Mouse (Mus musculus) stomach, embryonic 15.5 days (tissue): ENCODE results near the gene Tmem150b. TPM values are rescaled to one million over a fixed set of nuclear protein-coding genes. Genes with fewer than 3 reads are reported as not detected.

Experiments used
- ATAC-seq: fragments of 200-750 bp; cut with Nextera tagmentation; 2 replicates; pipeline ENCODE4 v1.8.0; 2017; ENCODE audit warnings: low read depth, moderate number of reproducible peaks, moderate TSS enrichment; ENCODE audit not compliant: insufficient read depth, low FRiP score
- H3K27ac ChIP-seq: fragments of 300-500 bp; sonication (generic); 2 replicates; pipeline ENCODE4 v1.5.1; 2015; ENCODE audit warnings: mild to moderate bottlenecking, inconsistent platforms
- H3K27me3 ChIP-seq: fragments of 300-500 bp; sonication (generic); replicated peaks from 2 replicates; pipeline ENCODE4 v1.6.1; 2015; ENCODE audit warnings: inconsistent platforms
- H3K36me3 ChIP-seq: fragments of 300-500 bp; sonication (generic); 2 replicates; pipeline ENCODE4 v1.6.1; 2015; ENCODE audit warnings: inconsistent platforms
- H3K4me1 ChIP-seq: fragments of 300-500 bp; sonication (generic); 2 replicates; pipeline ENCODE4 v1.6.1; 2015; ENCODE audit warnings: inconsistent platforms
- H3K4me2 ChIP-seq: fragments of 300-500 bp; sonication (generic); 2 replicates; pipeline ENCODE4 v1.6.1; 2015; ENCODE audit warnings: mild to moderate bottlenecking, inconsistent platforms
- H3K4me3 ChIP-seq: fragments of 300-500 bp; sonication (generic); replicated peaks from 2 replicates; pipeline ENCODE4 v1.5.1; 2015; ENCODE audit warnings: inconsistent platforms
- H3K9ac ChIP-seq: fragments of 300-500 bp; sonication (generic); 2 replicates; pipeline ENCODE4 v1.6.1; 2015; ENCODE audit warnings: inconsistent platforms
- H3K9me3 ChIP-seq: fragments of 300-500 bp; sonication (generic); 2 replicates; pipeline ENCODE4 v1.6.1; 2016; ENCODE audit warnings: inconsistent platforms
- WGBS: fragments of 180-500 bp; shearing (Covaris S2); methylation state at CpG from one replicate; pipeline ENCODE4 v1.1.7; 2015; 5-methylcytosine and 5-hydroxymethylcytosine counted together
- polyA plus RNA-seq: library from polyadenylated mRNA; unstranded; fragments of >200 nt; fragmentation: Nextera tagmentation; extraction: Ambion mirVana; gene quantifications from 2 replicates; pipeline ENCODE4 v1.2.1, GENCODE M21; 2015

The Tmem150b gene
- polyA plus RNA-seq, 1 experiment from 2014 or later, result 0.85 TPM

- Histone ChIP-seq H3K27ac (no peak overlapping the region), H3K4me1 (peaks cover 23% of the 10 kb centered on the region), H3K4me2 (no peak overlapping the region), H3K36me3 (peaks cover 14% of the 10 kb centered on the region), H3K9ac (no peak overlapping the region), H3K9me3 (no peaks in the 10 kb centered on the region), H3K4me3 (no peak overlapping the region), H3K27me3 (no peaks in the 10 kb centered on the region)
- ATAC-seq, result no peak
- WGBS, result 90% methylated on average over 6 of the region's 6 CpGs
Observed at GRCm38 (mm10) chr7:4744886-4745285, 19.8 kb upstream of the Tmem150b start.

GRCm38 (mm10) chr7:4743354-4743753, 18.3 kb upstream of the Tmem150b start:
- Histone ChIP-seq H3K36me3 (peaks cover 14% of the 10 kb centered on the region), H3K4me1 (peaks cover 29% of the 10 kb centered on the region), H3K4me2 (peak overlapping the region; percentile 17; the same call in 1 of the 2 replicates), H3K27ac (no peak overlapping the region), H3K4me3 (no peak overlapping the region), H3K9ac (no peak overlapping the region), H3K9me3 (no peaks in the 10 kb centered on the region), H3K27me3 (no peaks in the 10 kb centered on the region)
- 48% methylated on average over 2 of the region's 2 CpGs for WGBS
- ATAC-seq, result no peak

- H3K27me3 ChIP-seq, result no peaks in the 10 kb centered on the region
- 67% methylated on average over 6 of the region's 6 CpGs for WGBS
- no peak overlapping the region for H3K9ac ChIP-seq
- no peak overlapping the region for H3K4me3 ChIP-seq
- peaks cover 14% of the 10 kb centered on the region for H3K36me3 ChIP-seq
- no peak for ATAC-seq
- peak overlapping the region; percentile 17; the same call in 1 of the 2 replicates for H3K4me2 ChIP-seq
- no peaks in the 10 kb centered on the region for H3K9me3 ChIP-seq
- H3K4me1 ChIP-seq, result peaks cover 29% of the 10 kb centered on the region
- H3K27ac ChIP-seq, result no peak overlapping the region
Observed at GRCm38 (mm10) chr7:4742482-4742819, 17.4 kb upstream of the Tmem150b start.

- Histone ChIP-seq H3K4me2 (peak overlapping the region; percentile 77), H3K36me3 (peaks cover 11% of the 10 kb centered on the region), H3K9ac (no peak overlapping the region), H3K27ac (peak overlapping the region; percentile 87; the same call in 1 of the 2 replicates), H3K9me3 (no peaks in the 10 kb centered on the region), H3K27me3 (no peaks in the 10 kb centered on the region), H3K4me3 (peak overlapping the region; percentile 75), H3K4me1 (peaks cover 29% of the 10 kb centered on the region)
- WGBS, result 69% methylated on average over 21 of the region's 21 CpGs
- ATAC-seq, result no peak
Observed at GRCm38 (mm10) chr7:4741672-4742481, 16.8 kb upstream of the Tmem150b start.

- Histone ChIP-seq H3K27ac (peak overlapping the region; percentile 87), H3K9me3 (no peaks in the 10 kb centered on the region), H3K27me3 (no peaks in the 10 kb centered on the region), H3K4me2 (peak overlapping the region; percentile 77), H3K4me1 (peaks cover 29% of the 10 kb centered on the region), H3K4me3 (peak overlapping the region; percentile 75), H3K9ac (peak overlapping the region; percentile 80; the same call in 1 of the 2 replicates), H3K36me3 (peaks cover 4% of the 10 kb centered on the region)
- 3% methylated on average over 4 of the region's 4 CpGs for WGBS
- no peak for ATAC-seq
Observed at GRCm38 (mm10) chr7:4741151-4741550, 16.1 kb upstream of the Tmem150b start.

- ATAC-seq, result no peak; the same call in 1 of the 2 replicates
- H3K4me3 ChIP-seq, result peak overlapping the region; percentile 75
- 0% methylated on average over 14 of the region's 14 CpGs for WGBS
Observed at GRCm38 (mm10) chr7:4740309-4740727, 15.3 kb upstream of the Tmem150b start.

GRCm38 (mm10) chr7:4739544-4740275, 14.7 kb upstream of the Tmem150b start, which contains the start of gene Kmt5c:
Gene Kmt5c (plus strand): TSS chr7:4740115.
- H3K4me3 ChIP-seq, result peak within 1 kb of the TSS; percentile 75
- H3K4me2 ChIP-seq, result peak within 1 kb of the TSS; percentile 77
- no peaks in the 10 kb centered on the region for H3K27me3 ChIP-seq
- ATAC-seq, result peak; percentile 95
- H3K36me3 ChIP-seq, result no peaks in the 10 kb centered on the region
- under 1% methylated on average over 37 of the region's 44 CpGs for WGBS
- H3K9me3 ChIP-seq, result no peaks in the 10 kb centered on the region
- H3K9ac ChIP-seq, result peak within 1 kb of the TSS; percentile 80
- peak within 1 kb of the TSS; percentile 87 for H3K27ac ChIP-seq
- peaks cover 29% of the 10 kb centered on the region for H3K4me1 ChIP-seq

More at GRCm38 (mm10) chr7:4740309-4740727, 15.3 kb upstream of the Tmem150b start:
- H3K4me2 ChIP-seq, result peak overlapping the region; percentile 77
- H3K9ac ChIP-seq, result peak overlapping the region; percentile 80
- H3K27me3 ChIP-seq, result no peaks in the 10 kb centered on the region
- peak overlapping the region; percentile 87 for H3K27ac ChIP-seq
- peaks cover 29% of the 10 kb centered on the region for H3K4me1 ChIP-seq
- no peaks in the 10 kb centered on the region for H3K36me3 ChIP-seq
- no peaks in the 10 kb centered on the region for H3K9me3 ChIP-seq

- no peak for ATAC-seq
- peak overlapping the region; percentile 56 for H3K4me2 ChIP-seq
- no peaks in the 10 kb centered on the region for H3K36me3 ChIP-seq
- H3K9me3 ChIP-seq, result no peaks in the 10 kb centered on the region
- peak overlapping the region; percentile 71 for H3K27ac ChIP-seq
- no peaks in the 10 kb centered on the region for H3K27me3 ChIP-seq
- peaks cover 29% of the 10 kb centered on the region for H3K4me1 ChIP-seq
- H3K9ac ChIP-seq, result no peak overlapping the region
- WGBS, result 52% methylated on average over 10 of the region's 10 CpGs
- peak overlapping the region; percentile 34 for H3K4me3 ChIP-seq
Observed at GRCm38 (mm10) chr7:4739041-4739543, 14.0 kb upstream of the Tmem150b start.

- no peak overlapping the region for H3K9ac ChIP-seq
- no peaks in the 10 kb centered on the region for H3K9me3 ChIP-seq
- H3K4me2 ChIP-seq, result no peak overlapping the region
- no peak overlapping the region for H3K4me3 ChIP-seq
- no peak overlapping the region for H3K27ac ChIP-seq
- H3K27me3 ChIP-seq, result no peaks in the 10 kb centered on the region
- no peaks in the 10 kb centered on the region for H3K4me1 ChIP-seq
- ATAC-seq, result peak; percentile 70
- WGBS, result 49% methylated on average over 6 of the region's 6 CpGs
- H3K36me3 ChIP-seq, result no peaks in the 10 kb centered on the region
Observed at GRCm38 (mm10) chr7:4732968-4733392, 7.9 kb upstream of the Tmem150b start.

- no peaks in the 10 kb centered on the region for H3K9me3 ChIP-seq
- H3K9ac ChIP-seq, result no peak overlapping the region
- no peak overlapping the region for H3K4me2 ChIP-seq
- no peak for ATAC-seq
- no peaks in the 10 kb centered on the region for H3K36me3 ChIP-seq
- no peak overlapping the region for H3K27ac ChIP-seq
- no peaks in the 10 kb centered on the region for H3K4me1 ChIP-seq
- H3K27me3 ChIP-seq, result no peaks in the 10 kb centered on the region
- no peak overlapping the region for H3K4me3 ChIP-seq
- whole genome bisulfite sequencing, result 71% methylated on average over 5 of the region's 5 CpGs
Observed at GRCm38 (mm10) chr7:4731090-4731489, 6.0 kb upstream of the Tmem150b start.

- WGBS, result 31% methylated on average over 3 of the region's 3 CpGs
- Histone ChIP-seq H3K36me3 (no peaks in the 10 kb centered on the region), H3K27ac (peak overlapping the region; percentile 82), H3K9ac (no peak overlapping the region), H3K27me3 (no peaks in the 10 kb centered on the region), H3K9me3 (no peaks in the 10 kb centered on the region), H3K4me1 (peaks cover 10% of the 10 kb centered on the region; the same call in 1 of the 2 replicates), H3K4me2 (peak overlapping the region; percentile 59), H3K4me3 (peak overlapping the region; percentile 40)
- ATAC-seq, result peak; percentile 47; the same call in 1 of the 2 replicates
Observed at GRCm38 (mm10) chr7:4724359-4724758, 690 bp downstream of the Tmem150b start.
